Mouse (Mus musculus) CD4-positive, CD25-positive, alpha-beta regulatory T cell, adult 9 weeks (primary cell): ENCODE data around the gene Bet1. TPM values are rescaled to one million over a fixed set of nuclear protein-coding genes. Genes with fewer than 3 reads are reported as not detected.

Experiments used
- polyA plus RNA-seq: library from polyadenylated mRNA; unstranded; fragments of 100-300 nt; shearing (Covaris generic); gene quantifications from one replicate; pipeline ENCODE4 v1.2.1, GENCODE M21; 2017

The Bet1 gene
- 45.9 TPM for polyA plus RNA-seq

DNA sequence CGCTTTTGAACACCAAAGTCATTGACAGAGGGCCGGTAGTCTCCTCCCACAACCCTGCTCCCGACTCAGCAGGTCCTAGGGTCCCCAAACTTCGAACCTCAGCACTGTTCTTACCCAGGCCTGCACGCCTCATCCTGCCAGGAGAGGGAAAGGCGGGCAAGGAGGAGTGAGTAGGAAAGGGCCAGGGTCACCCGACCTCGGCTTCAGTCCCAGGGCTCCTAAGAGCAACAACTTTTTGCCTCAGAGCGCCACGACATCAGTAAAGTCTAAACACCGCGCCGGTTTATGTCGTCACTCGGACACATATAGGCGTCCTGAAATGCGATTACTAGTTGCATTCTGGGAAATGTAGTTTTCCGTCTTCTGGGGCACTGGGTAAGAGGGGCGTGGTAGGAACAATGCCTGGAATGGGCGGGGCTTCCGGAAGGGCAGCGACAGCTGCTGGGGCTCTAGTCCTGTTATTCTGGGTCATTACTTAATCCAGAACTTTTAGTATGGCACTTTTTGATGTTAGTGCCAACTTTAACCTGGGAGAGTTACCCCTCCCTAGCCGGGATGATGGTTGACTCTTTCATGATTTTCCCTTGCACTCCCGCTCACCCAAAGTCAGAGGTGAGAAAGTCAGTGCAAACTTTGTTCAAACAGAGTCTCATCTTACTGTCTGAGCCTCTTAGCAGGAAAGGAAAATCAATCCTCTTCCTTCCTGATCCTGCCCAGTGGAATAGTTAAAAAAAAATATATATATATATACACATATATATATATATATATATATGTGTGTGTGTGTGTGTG is at the start of gene Bet1:
Gene Bet1, minus strand, starts transcription at position 310 of the 792 bp plus-strand sequence.

Other genes starting within 250 kb of the Bet1 start
- not detected for gene Tfpi2, start 98.1 kb downstream of the Bet1 start, polyA plus RNA-seq
- not detected for gene Gngt1, start 93.2 kb downstream of the Bet1 start, polyA plus RNA-seq
- not detected for gene Gng11, start 83.1 kb downstream of the Bet1 start, polyA plus RNA-seq